Mouse (Mus musculus) large intestine, adult 2 months (tissue): Measurements from ENCODE around the gene Aldh6a1. TPM values are rescaled to one million over a fixed set of nuclear protein-coding genes. Genes with fewer than 3 reads are reported as not detected.

Experiments
- DNase-seq: peaks from one replicate; pipeline ENCODE4 v3.0.0-alpha.2; 2012; ENCODE audit warnings: low read depth, low spot score
- WGBS: fragments of 180-500 bp; shearing (Covaris S2); methylation state at CpG from one replicate; pipeline ENCODE4 v1.1.7; 2018; 5-methylcytosine and 5-hydroxymethylcytosine counted together
- polyA plus RNA-seq: library from polyadenylated mRNA; depleted of rRNA; stranded (reverse); fragments of >200 nt; gene quantifications from 2 replicates; pipeline ENCODE4 v1.2.3, GENCODE M21; 2012

The Aldh6a1 gene
- polyA plus RNA-seq, 1 experiment: 4.7 TPM

DNA sequence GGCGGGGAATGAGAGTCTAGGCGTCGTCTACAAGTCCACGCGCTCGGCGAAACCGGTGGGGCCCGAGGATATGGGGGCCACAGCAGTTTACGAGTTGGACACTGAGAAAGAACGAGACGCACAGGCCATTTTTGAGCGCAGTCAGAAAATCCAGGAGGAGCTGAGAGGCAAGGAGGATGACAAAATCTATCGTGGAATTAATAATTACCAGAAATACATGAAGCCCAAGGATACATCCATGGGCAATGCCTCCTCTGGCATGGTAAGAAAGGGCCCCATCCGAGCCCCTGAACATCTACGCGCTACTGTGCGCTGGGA, 33.2 kb downstream of the Aldh6a1 start:
- WGBS: 30% methylated on average over 18 of the region's 18 CpGs
- DNase-seq: no peak

GRCm38 (mm10) chr12:84416834-84417604, 33.8 kb downstream of the Aldh6a1 start, which contains the start of gene Rnf113a2:
Gene Rnf113a2 (plus strand): TSS chr12:84417196.
- no peak for DNase-seq
- WGBS: 2% methylated on average over 50 of the region's 50 CpGs

GRCm38 (mm10) chr12:84408819-84409507, 41.8 kb downstream of the Aldh6a1 start, which contains the start of the genes Entpd5 and Bbof1:
Gene Entpd5 (minus strand): TSS chr12:84409029.
Gene Bbof1 (plus strand): TSS chr12:84409071.
- DNase-seq: peak; percentile 60
- WGBS: 3% methylated on average over 63 of the region's 63 CpGs

DNA sequence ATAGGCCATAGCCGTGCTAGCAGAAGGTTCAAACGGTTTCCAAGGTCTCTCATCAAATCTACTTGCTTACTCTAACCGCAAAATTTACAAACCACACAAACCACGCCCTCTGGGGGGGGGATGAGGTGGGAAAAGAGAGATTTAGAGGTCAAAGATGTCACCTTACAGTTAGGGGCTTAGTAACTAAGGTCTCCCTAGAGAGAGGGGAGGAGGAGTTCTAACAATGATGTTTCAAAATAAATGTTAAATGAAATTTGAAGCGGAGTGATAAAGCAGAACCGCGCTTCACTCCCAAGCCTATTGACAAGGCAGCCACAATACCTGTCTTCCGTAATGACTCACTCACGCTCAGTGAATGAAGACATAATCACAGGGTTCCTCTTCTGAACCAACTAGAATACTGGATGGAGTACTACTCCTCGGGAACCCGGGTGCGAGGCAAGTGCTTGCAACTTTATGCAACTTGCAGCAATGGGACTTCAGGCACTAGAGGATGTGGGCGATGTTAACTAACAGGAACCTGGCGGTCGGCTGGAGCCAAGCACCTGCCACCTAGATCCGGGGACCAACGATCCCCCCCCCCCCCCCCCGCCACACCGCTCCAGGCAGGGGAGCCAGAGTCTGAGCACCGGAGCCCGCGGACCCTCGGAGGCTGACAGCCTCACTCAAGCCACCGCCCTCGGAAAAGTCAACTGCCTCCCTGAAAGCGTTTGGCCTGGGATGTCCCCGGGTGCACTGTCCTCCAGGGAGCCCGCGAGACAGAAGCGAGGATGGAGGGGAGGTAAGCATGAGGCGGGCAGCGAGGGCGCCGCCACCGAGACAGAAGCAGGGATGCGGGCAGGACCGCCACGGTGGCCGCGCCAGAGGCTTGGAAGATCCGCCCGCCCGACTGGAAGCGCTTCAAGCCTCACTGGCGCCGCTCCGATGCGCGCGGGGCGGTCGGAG, 42.7 kb downstream of the Aldh6a1 start:
- no peak for DNase-seq
- WGBS: 1% methylated on average over 50 of the region's 52 CpGs

GRCm38 (mm10) chr12:84407259-84407658, 43.5 kb downstream of the Aldh6a1 start:
- 57% methylated on average over 4 of the region's 4 CpGs for WGBS
- DNase-seq: no peak

GRCm38 (mm10) chr12:84404541-84404940, 46.3 kb downstream of the Aldh6a1 start:
- DNase-seq: no peak

GRCm38 (mm10) chr12:84402923-84403322, 47.9 kb downstream of the Aldh6a1 start:
- 31% methylated on average over 9 of the region's 9 CpGs for WGBS
- peak; percentile 83 for DNase-seq

More at GRCm38 (mm10) chr12:84404541-84404940, 46.3 kb downstream of the Aldh6a1 start:
- WGBS: 58% methylated on average over 6 of the region's 6 CpGs

DNA sequence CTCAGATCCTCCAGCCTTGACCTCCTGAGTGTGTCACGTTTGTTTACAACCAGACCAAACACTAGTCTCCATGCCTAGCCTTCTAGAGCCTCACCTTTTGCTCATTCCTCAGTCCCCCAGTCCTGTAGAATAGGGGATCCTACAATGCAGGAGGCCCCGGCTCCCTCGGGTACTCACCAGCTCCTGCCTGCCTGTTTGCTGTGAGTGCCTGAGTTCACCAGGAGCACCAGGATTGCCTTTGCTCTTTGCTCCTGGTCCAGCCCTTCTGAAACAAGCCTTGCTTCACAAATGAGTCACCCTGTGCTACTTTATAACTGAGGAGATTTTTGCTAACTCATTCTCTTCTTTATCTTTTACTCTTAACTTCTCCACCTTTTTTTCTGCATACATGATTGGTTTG, 50.2 kb downstream of the Aldh6a1 start:
- peak; percentile 76 for DNase-seq
- WGBS: 23% methylated on average over 3 of the region's 3 CpGs

GRCm38 (mm10) chr12:84400068-84400467, 50.7 kb downstream of the Aldh6a1 start:
- no peak for DNase-seq
- 40% methylated on average over 3 of the region's 3 CpGs for WGBS

GRCm38 (mm10) chr12:84399663-84400062, 51.1 kb downstream of the Aldh6a1 start:
- WGBS: 25% methylated on average over 9 of the region's 9 CpGs
- DNase-seq: no peak

DNA sequence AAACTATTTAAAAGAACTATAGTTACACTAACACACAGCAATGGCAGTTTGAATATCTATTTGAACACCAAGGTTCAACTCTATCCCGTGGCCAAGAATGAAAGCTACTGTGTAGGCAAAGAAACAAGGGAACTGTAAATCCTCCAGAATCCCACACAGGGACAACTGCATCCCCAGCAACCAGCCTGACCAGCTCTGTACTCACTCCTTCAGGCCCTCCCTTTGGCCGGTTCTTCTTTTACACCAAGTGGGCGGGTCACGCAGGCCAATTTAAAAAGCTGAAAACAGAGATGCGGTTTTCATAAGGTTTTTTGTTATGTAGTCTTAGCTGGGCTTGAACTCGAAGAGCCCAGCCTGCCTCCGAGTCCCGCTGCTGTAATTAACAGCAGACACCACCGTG, 51.7 kb downstream of the Aldh6a1 start:
- DNase-seq: no peak
- WGBS: 29% methylated on average over 9 of the region's 9 CpGs

GRCm38 (mm10) chr12:84398629-84399028, 52.2 kb downstream of the Aldh6a1 start:
- 38% methylated on average over 5 of the region's 5 CpGs for WGBS
- DNase-seq: no peak

DNA sequence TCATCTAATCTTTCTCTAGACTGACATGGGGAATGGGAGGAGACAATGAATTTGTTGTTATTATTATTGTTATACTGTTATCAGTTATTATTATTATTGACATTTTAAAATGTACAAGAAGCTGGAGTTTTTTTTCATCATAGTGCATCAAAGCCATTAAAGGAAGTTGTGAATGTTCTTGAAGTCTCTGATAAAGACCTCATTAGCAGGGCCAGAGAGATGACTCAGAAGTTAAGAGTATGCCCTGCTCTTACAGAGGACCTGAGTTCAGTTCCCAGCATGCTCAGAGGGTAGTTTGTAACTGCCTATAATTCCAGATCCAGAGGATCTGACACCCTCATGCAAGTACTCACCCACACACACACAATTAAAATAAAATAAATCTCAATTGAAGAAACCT, 53.1 kb downstream of the Aldh6a1 start:
- no peak for DNase-seq

DNA sequence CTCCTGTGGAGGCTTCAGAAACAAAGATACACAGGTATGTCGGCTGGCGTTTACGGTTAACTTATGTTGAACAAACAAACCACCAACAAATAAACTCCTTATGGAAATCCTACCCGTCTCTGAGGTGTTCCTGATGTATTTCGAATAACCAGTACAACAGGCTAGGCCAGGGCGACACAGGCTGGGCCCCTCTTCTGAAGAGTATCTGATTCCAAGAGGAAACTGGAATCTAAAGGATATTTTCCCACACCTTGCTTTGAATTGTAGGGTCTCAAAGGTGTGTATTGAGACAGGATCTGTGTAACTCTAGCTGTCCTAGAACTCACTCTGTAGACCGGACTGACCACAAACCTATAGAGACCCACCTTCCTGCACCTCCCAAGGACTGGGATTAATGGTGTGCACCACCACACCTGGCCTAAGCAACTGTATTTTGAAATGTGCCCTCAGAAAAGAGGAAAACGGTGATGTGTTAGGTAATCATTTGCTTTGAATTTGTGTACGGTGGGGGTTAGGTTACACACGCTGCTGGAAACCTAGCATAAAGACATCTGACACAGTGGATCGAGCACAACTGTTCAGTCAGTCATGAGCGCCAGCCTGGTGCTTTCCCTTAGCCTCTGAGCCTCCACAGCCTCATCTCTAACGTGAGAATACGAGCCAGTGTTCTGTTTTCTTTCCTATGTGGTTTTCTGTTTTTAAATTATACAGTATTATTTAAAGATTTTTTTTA, 53.7 kb downstream of the Aldh6a1 start:
- 64% methylated on average over 14 of the region's 14 CpGs for WGBS
- no peak for DNase-seq

DNA sequence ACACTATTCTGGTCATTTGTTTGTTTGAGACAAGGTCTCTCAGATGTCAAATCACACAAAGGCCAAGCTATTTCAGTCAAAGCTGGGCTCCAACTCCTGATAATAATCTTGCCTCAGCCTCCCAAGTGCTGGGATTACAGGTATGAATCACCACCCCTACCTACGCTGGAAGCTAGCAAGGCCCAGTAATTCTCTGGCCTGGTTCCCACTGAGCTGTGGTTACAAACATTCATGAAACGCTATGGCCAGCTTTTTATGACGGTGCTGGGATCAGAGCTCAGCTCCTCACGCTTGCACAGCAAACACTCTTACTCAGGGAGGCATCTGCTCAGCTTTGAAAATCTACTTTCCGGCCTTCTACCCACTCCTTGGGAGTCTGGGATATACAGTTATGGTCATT, 57.0 kb downstream of the Aldh6a1 start:
- 39% methylated on average over 5 of the region's 5 CpGs for WGBS
- peak; percentile 55 for DNase-seq

DNA sequence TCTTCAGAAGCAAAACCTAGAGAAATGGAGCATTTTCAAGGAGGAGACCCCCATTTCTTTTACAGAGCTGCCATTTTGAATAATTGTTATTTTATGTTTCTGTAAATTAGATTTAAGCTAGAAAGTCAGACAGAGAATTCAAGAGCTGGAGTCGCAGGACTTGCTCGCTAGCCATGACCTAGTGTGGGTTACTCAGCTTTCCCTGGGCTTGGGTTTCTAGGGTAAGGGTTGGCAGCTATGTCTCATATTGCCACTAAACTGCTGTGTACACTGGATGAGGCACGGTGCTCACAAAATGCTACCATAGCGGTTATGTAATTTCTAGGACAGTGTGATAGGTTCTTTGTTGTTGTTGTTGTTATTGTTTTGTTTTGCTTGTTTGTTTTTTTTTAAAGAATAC, 58.1 kb downstream of the Aldh6a1 start:
- WGBS: 95% methylated on average over 4 of the region's 4 CpGs
- DNase-seq: no peak

- no peak for DNase-seq
- WGBS: 83% methylated on average over 6 of the region's 6 CpGs
These were observed 60.5 kb downstream of the Aldh6a1 start for GRCm38 (mm10) chr12:84390336-84390735.

DNA sequence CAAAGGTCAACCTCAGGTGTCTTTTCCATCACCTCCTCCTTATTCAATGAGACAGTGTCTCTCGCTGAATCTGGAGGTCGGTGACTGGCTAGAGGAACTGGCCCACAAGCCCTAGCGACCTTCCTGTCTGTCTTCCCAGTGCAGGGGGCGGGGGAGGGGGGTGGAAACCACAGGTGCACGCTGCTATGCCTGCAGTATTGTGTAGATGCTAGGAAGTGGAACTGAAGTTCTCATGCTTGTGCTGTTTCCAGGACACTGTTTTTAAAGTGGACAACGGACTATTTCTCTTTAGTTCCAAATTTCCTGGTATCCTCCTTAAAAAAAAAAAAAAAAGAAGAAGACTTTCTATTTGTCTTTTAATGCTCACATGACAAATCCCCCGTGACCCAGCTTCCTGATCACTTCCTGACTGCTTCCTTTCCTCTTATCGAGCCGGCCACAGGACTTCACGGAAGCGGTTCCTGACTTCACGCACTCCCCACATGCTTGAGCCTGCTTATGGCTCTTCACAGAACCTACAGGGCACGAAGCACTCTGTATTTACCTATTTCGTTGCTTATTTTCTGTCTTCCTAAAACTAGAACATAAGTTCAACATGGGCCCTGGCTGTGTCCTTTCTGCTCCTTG, 61.9 kb downstream of the Aldh6a1 start:
- no peak for DNase-seq

GRCm38 (mm10) chr12:84388097-84388496, 62.7 kb downstream of the Aldh6a1 start:
- no peak for DNase-seq
- WGBS: 86% methylated on average over 8 of the region's 8 CpGs

More for the DNA sequence above, 61.9 kb downstream of the Aldh6a1 start:
- WGBS: 76% methylated on average over 14 of the region's 14 CpGs
